In genomic region chr9:21165041-21165951, GRCm38 (mm10) we compare ENCODE assay signal across 8 mouse cellular contexts. TPM values are rescaled to one million over a fixed set of nuclear protein-coding genes. Genes with fewer than 3 reads are reported as not detected.
DNase-seq lines count a peak whose midpoint lies in the region; ATAC-seq and TF ChIP-seq lines count a peak whose summit lies in the region.

Gene Pde4a, plus strand, starts transcription at chr9:21165714.

- intact Hi-C loops in left cerebral cortex, postnatal 4 days (cut with DNase I) = no loop called here

- 1% methylated on average over 77 of the region's 86 CpGs for WGBS in intestine, embryonic 16.5 days

- H3K4me3 ChIP-seq in intestine, embryonic 16.5 days (ENCODE audit: low read length) = peak within 1 kb of the TSS; percentile 57
- H3K4me3 ChIP-seq in myocyte = peak within 1 kb of the TSS; percentile 34

- peaks cover 38% of the 10 kb centered on the region for H3K4me1 ChIP-seq in intestine, embryonic 16.5 days (ENCODE audit: control insufficient read depth, insufficient read depth, low read length)

- H3K79me2 ChIP-seq in myocyte (ENCODE audit: control insufficient read depth, insufficient read depth) = no peaks in the 10 kb centered on the region

- H3ac ChIP-seq in myocyte (ENCODE audit: control insufficient read depth, insufficient read length) = peak within 1 kb of the TSS; percentile 83

- H3K27ac ChIP-seq in intestine, embryonic 16.5 days (ENCODE audit: low read length) = no peak within 1 kb of the TSS

- H3K9me3 ChIP-seq in intestine, embryonic 16.5 days (ENCODE audit: control insufficient read depth, low read length) = no peaks in the 10 kb centered on the region

- peak within 1 kb of the TSS; percentile 88 for H3K4me2 ChIP-seq in intestine, embryonic 16.5 days (ENCODE audit: low read depth, low read length)
- H3K4me2 ChIP-seq in myocyte (ENCODE audit: low read depth) = peak within 1 kb of the TSS; percentile 95

- ATAC-seq in intestine, embryonic 16.5 days = no peak

- TF ChIP-seq POLR2A in myocyte (IDR thresholded peaks at IDR 0.05; ENCODE audit: insufficient read length, low read depth) = peak; percentile 42

- peak within 1 kb of the TSS; percentile 67 for H3K9ac ChIP-seq in intestine, embryonic 16.5 days (ENCODE audit: low read depth, low read length)

- H3K36me3 ChIP-seq in intestine, embryonic 16.5 days (ENCODE audit: control insufficient read depth, insufficient read depth, low read length) = no peaks in the 10 kb centered on the region
- no peaks in the 10 kb centered on the region for H3K36me3 ChIP-seq in myocyte (ENCODE audit: control insufficient read depth, insufficient read depth)

- peak; percentile 67 to 72 for DNase-seq in adrenal gland, adult (ENCODE audit: inconsistent age in 2 of 2, low spot score in 1 of 2)
- DNase-seq in adrenal gland, postnatal 4 days (ENCODE audit: low spot score in 2 of 2) = no peak
- DNase-seq in embryo, embryonic 11 days = peak; percentile 62
- no peak for DNase-seq in gonadal fat pad, adult 2 months (ENCODE audit: low read depth)
- DNase-seq in left cerebral cortex, postnatal 4 days = peak; percentile 46
- peak; percentile 58 for DNase-seq in thymus, postnatal 25 days

- peaks cover 46% of the 10 kb centered on the region for H3K27me3 ChIP-seq in intestine, embryonic 16.5 days (replicated peaks; ENCODE audit: control insufficient read depth, insufficient read depth, low read length)
- no peaks in the 10 kb centered on the region for H3K27me3 ChIP-seq in myocyte (ENCODE audit: control insufficient read depth, insufficient read depth, insufficient read length)

TF ChIP-seq in myocyte, 11 proteins besides CTCF, POLR2A, EP300 and RAD21:
- TF ChIP-seq E2F4 (IDR thresholded peaks at IDR 0.05; ENCODE audit: insufficient read depth) (no peak), USF1 (IDR thresholded peaks at IDR 0.05; ENCODE audit: low read depth) (no peak), POLR2AphosphoS2 (IDR thresholded peaks at IDR 0.05; ENCODE audit: insufficient read length, low read depth) (peak; percentile 17), MYOD1 (IDR thresholded peaks at IDR 0.05; ENCODE audit: control insufficient read depth in 1 of 3, insufficient read length in 2 of 3, low read depth in 2 of 3) (no peak), MYOG (IDR thresholded peaks at IDR 0.05; ENCODE audit: control insufficient read depth in 1 of 3, insufficient read depth in 1 of 3, insufficient read length in 2 of 3, low read depth in 2 of 3) (peak in 1 of 3 experiments; percentile 19)

RNA-seq across cellular contexts. Expression of gene Pde4a, which starts in this region (rescaled TPM):
- 10 to 100 TPM in 1 of 2 experiments, 1 to 10 TPM in 1; 9.7 to 10.6 TPM for total RNA-seq in adrenal gland, postnatal 4 days (2021)
- 16.6 and 24.5 TPM in 2 replicates for polyA plus RNA-seq in gonadal fat pad, adult 2 months (2012; rRNA removed)
- polyA plus RNA-seq in intestine, embryonic 16.5 days (2015; fragmentation: Nextera tagmentation; extraction: Ambion mirVana) = 6.2 and 7.8 TPM in 2 replicates
- 10 to 100 TPM; 44.4 to 47.3 TPM for total RNA-seq in left cerebral cortex, postnatal 4 days (2021)
- 3.6 TPM for polyA plus RNA-seq in myocyte (2012; fragmentation: generic; extraction: Trizol)

Comparison
In these comparisons a context has a peak if more than half of its experiments do, and no peak if none do; other contexts are left out.
1. DNase-seq: peak in adrenal gland, adult (2 of 2), embryo, embryonic 11 days (single experiment), left cerebral cortex, postnatal 4 days (single experiment) and thymus, postnatal 25 days (single experiment); none in adrenal gland, postnatal 4 days (0 of 2) and gonadal fat pad, adult 2 months (single experiment).